Mouse (Mus musculus): ENCODE results near the gene Anxa6. TPM values are rescaled to one million over a fixed set of nuclear protein-coding genes. Genes with fewer than 3 reads are reported as not detected.
A peak's percentile ranks its signal among the peaks of the same experiment; 100 is the strongest.

Anxa6 gene
- polyA plus RNA-seq, 1 experiment from 2014 or later, result 411 TPM

- 44% methylated on average over 1 of the region's 1 CpGs for WGBS
- ATAC-seq (ENCODE audit: insufficient read depth) (no peak), DNase-seq (no peak)
- no peak for TF ChIP-seq CTCF (IDR thresholded peaks at IDR 0.05; ENCODE audit: low read depth)
- Histone ChIP-seq H3K9ac (no peak overlapping the region), H3K4me1 (ENCODE audit: insufficient read depth) (no peaks in the 10 kb centered on the region), H3K36me3 (ENCODE audit: insufficient read depth) (no peaks in the 10 kb centered on the region), H3K4me2 (no peak overlapping the region), H3K27me3 (ENCODE audit: insufficient read depth, low read length) (no peaks in the 10 kb centered on the region), H3K9me3 (ENCODE audit: low read depth, low read length) (no peaks in the 10 kb centered on the region), H3K4me3 (ENCODE audit: low read depth, low read length) (no peak overlapping the region), H3K27ac (ENCODE audit: low read depth) (no peak overlapping the region)
Observed at GRCm38 (mm10) chr11:54949717-54950116, 83.5 kb downstream of the Anxa6 start.

- WGBS, result 85% methylated on average over 3 of the region's 3 CpGs
- no peak overlapping the region for H3K9ac ChIP-seq
- no peaks in the 10 kb centered on the region for H3K27me3 ChIP-seq (ENCODE audit: insufficient read depth, low read length)
- H3K36me3 ChIP-seq (ENCODE audit: insufficient read depth), result no peaks in the 10 kb centered on the region
- H3K4me3 ChIP-seq (ENCODE audit: low read depth, low read length), result no peak overlapping the region
- no peak for TF ChIP-seq CTCF (IDR thresholded peaks at IDR 0.05; ENCODE audit: low read depth)
- H3K27ac ChIP-seq (ENCODE audit: low read depth), result no peak overlapping the region
- no peaks in the 10 kb centered on the region for H3K9me3 ChIP-seq (ENCODE audit: low read depth, low read length)
- H3K4me1 ChIP-seq (ENCODE audit: insufficient read depth), result no peaks in the 10 kb centered on the region
- ATAC-seq (ENCODE audit: insufficient read depth) (no peak), DNase-seq (no peak)
- no peak overlapping the region for H3K4me2 ChIP-seq
Observed at GRCm38 (mm10) chr11:54944702-54945101, 88.5 kb downstream of the Anxa6 start.

- WGBS, result 82% methylated on average over 7 of the region's 7 CpGs
- no peak overlapping the region for H3K9ac ChIP-seq
- H3K4me1 ChIP-seq (ENCODE audit: insufficient read depth), result no peaks in the 10 kb centered on the region
- H3K4me3 ChIP-seq (ENCODE audit: low read depth, low read length), result no peak overlapping the region
- peaks cover 17% of the 10 kb centered on the region for H3K36me3 ChIP-seq (ENCODE audit: insufficient read depth)
- ATAC-seq (ENCODE audit: insufficient read depth) (no peak), DNase-seq (no peak)
- no peaks in the 10 kb centered on the region for H3K9me3 ChIP-seq (ENCODE audit: low read depth, low read length)
- no peak overlapping the region for H3K27ac ChIP-seq (ENCODE audit: low read depth)
- H3K4me2 ChIP-seq, result no peak overlapping the region
- no peak for TF ChIP-seq CTCF (IDR thresholded peaks at IDR 0.05; ENCODE audit: low read depth)
- no peaks in the 10 kb centered on the region for H3K27me3 ChIP-seq (ENCODE audit: insufficient read depth, low read length)
Observed at GRCm38 (mm10) chr11:54940056-54940455, 93.2 kb downstream of the Anxa6 start.

GRCm38 (mm10) chr11:54939501-54939900 is 93.7 kb downstream of the Anxa6 start:
- H3K9me3 ChIP-seq (ENCODE audit: low read depth, low read length), result no peaks in the 10 kb centered on the region
- H3K9ac ChIP-seq, result no peak overlapping the region
- no peak overlapping the region for H3K4me2 ChIP-seq
- TF ChIP-seq CTCF (IDR thresholded peaks at IDR 0.05; ENCODE audit: low read depth), result no peak
- H3K4me3 ChIP-seq (ENCODE audit: low read depth, low read length), result no peak overlapping the region
- 83% methylated on average over 8 of the region's 8 CpGs for WGBS
- ATAC-seq (ENCODE audit: insufficient read depth) (no peak), DNase-seq (no peak)
- H3K4me1 ChIP-seq (ENCODE audit: insufficient read depth), result no peaks in the 10 kb centered on the region
- H3K36me3 ChIP-seq (ENCODE audit: insufficient read depth), result peaks cover 17% of the 10 kb centered on the region
- no peaks in the 10 kb centered on the region for H3K27me3 ChIP-seq (ENCODE audit: insufficient read depth, low read length)
- H3K27ac ChIP-seq (ENCODE audit: low read depth), result no peak overlapping the region

GRCm38 (mm10) chr11:54936771-54937140 is 96.5 kb downstream of the Anxa6 start:
- ATAC-seq (ENCODE audit: insufficient read depth) (no peak), DNase-seq (no peak)
- no peaks in the 10 kb centered on the region for H3K4me1 ChIP-seq (ENCODE audit: insufficient read depth)
- H3K4me3 ChIP-seq (ENCODE audit: low read depth, low read length), result no peak overlapping the region
- H3K27ac ChIP-seq (ENCODE audit: low read depth), result no peak overlapping the region
- H3K36me3 ChIP-seq (ENCODE audit: insufficient read depth), result peaks cover 25% of the 10 kb centered on the region
- no peak overlapping the region for H3K9ac ChIP-seq
- H3K4me2 ChIP-seq, result no peak overlapping the region
- no peak for TF ChIP-seq CTCF (IDR thresholded peaks at IDR 0.05; ENCODE audit: low read depth)
- H3K9me3 ChIP-seq (ENCODE audit: low read depth, low read length), result no peaks in the 10 kb centered on the region
- WGBS, result 76% methylated on average over 3 of the region's 3 CpGs
- no peaks in the 10 kb centered on the region for H3K27me3 ChIP-seq (ENCODE audit: insufficient read depth, low read length)

- WGBS, result 30% methylated on average over 12 of the region's 12 CpGs
- no peak; the same call in 1 of the 2 replicates for ATAC-seq (ENCODE audit: insufficient read depth)
- H3K27ac ChIP-seq (ENCODE audit: low read depth), result no peak overlapping the region
Observed at GRCm38 (mm10) chr11:54936035-54936770, 97.0 kb downstream of the Anxa6 start.

GRCm38 (mm10) chr11:54934198-54934597 is 99.0 kb downstream of the Anxa6 start:
- DNase-seq (no peak), ATAC-seq (ENCODE audit: insufficient read depth) (no peak)
- TF ChIP-seq CTCF (IDR thresholded peaks at IDR 0.05; ENCODE audit: low read depth), result no peak
- H3K4me2 ChIP-seq, result no peak overlapping the region
- H3K27ac ChIP-seq (ENCODE audit: low read depth), result no peak overlapping the region
- H3K9ac ChIP-seq, result no peak overlapping the region
- H3K27me3 ChIP-seq (ENCODE audit: insufficient read depth, low read length), result no peaks in the 10 kb centered on the region
- peaks cover 42% of the 10 kb centered on the region for H3K36me3 ChIP-seq (ENCODE audit: insufficient read depth)
- no peaks in the 10 kb centered on the region for H3K4me1 ChIP-seq (ENCODE audit: insufficient read depth)
- WGBS, result 86% methylated on average over 7 of the region's 7 CpGs
- no peak overlapping the region for H3K4me3 ChIP-seq (ENCODE audit: low read depth, low read length)
- H3K9me3 ChIP-seq (ENCODE audit: low read depth, low read length), result no peaks in the 10 kb centered on the region

More at GRCm38 (mm10) chr11:54936035-54936770, 97.0 kb downstream of the Anxa6 start:
- H3K4me2 ChIP-seq, result no peak overlapping the region
- H3K36me3 ChIP-seq (ENCODE audit: insufficient read depth), result peaks cover 30% of the 10 kb centered on the region
- peak; percentile 32 for DNase-seq
- no peaks in the 10 kb centered on the region for H3K27me3 ChIP-seq (ENCODE audit: insufficient read depth, low read length)
- no peaks in the 10 kb centered on the region for H3K4me1 ChIP-seq (ENCODE audit: insufficient read depth)
- no peaks in the 10 kb centered on the region for H3K9me3 ChIP-seq (ENCODE audit: low read depth, low read length)
- H3K4me3 ChIP-seq (ENCODE audit: low read depth, low read length), result no peak overlapping the region
- no peak overlapping the region for H3K9ac ChIP-seq
- no peak for TF ChIP-seq CTCF (IDR thresholded peaks at IDR 0.05; ENCODE audit: low read depth)
